Mouse (Mus musculus) olfactory bulb, adult 2 months (tissue): ENCODE measurements around the gene Angel2.

Experiments
- CTCF ChIP-seq: fragments of 200-500 bp; IDR thresholded peaks from 2 replicates; pipeline ENCODE4 v1.5.1; 2012; ENCODE audit warnings: low read depth, mild to moderate bottlenecking, low read length, moderate library complexity; ENCODE audit not compliant: insufficient read depth
- POLR2A ChIP-seq: fragments of 200-500 bp; IDR thresholded peaks from 2 replicates; pipeline ENCODE4 v1.6.1; 2012; ENCODE audit warnings: mild to moderate bottlenecking, low read depth, low read length, moderate library complexity; ENCODE audit not compliant: insufficient read depth

- no peak for TF ChIP-seq CTCF
- TF ChIP-seq POLR2A, result no peak
Measured at GRCm38 (mm10) chr1:190904714-190905113, 20.2 kb upstream of the Angel2 start.
